Mouse (Mus musculus): Measurements from ENCODE around the gene R3hdml. TPM values are rescaled to one million over a fixed set of nuclear protein-coding genes. Genes with fewer than 3 reads are reported as not detected.

Gene R3hdml
- 0.16 TPM in 1 of 2 replicates, not detected in the other for polyA plus RNA-seq (2014; fragmentation: Nextera tagmentation; extraction: Ambion mirVana)

- Histone ChIP-seq H3K4me1 (replicated peaks; ENCODE audit: control insufficient read depth, insufficient read depth, low read length) (peaks cover 14% of the 10 kb centered on the region), H3K4me2 (ENCODE audit: low read length) (no peak within 1 kb of the TSS), H3K4me3 (ENCODE audit: low read depth, low read length) (no peak within 1 kb of the TSS), H3K36me3 (ENCODE audit: control insufficient read depth, insufficient read depth, low read length) (no peaks in the 10 kb centered on the region), H3K27me3 (replicated peaks; ENCODE audit: control insufficient read depth, insufficient read depth, low read length) (no peaks in the 10 kb centered on the region), H3K9me3 (ENCODE audit: control insufficient read depth, low read length) (no peaks in the 10 kb centered on the region), H3K27ac (ENCODE audit: low read depth) (no peak within 1 kb of the TSS), H3K9ac (ENCODE audit: low read length) (no peak within 1 kb of the TSS)
- ATAC-seq (replicated peaks; ENCODE audit: low FRiP score, low TSS enrichment, low read depth) (no peak), DNase-seq (ENCODE audit: low spot score) (no peak)
- WGBS: 74% methylated on average over 5 of the region's 5 CpGs
Observed at GRCm38 (mm10) chr2:163492018-163492417, at the start of gene R3hdml. Gene R3hdml (plus strand): TSS chr2:163492318.

- Histone ChIP-seq H3K27me3 (replicated peaks; ENCODE audit: control insufficient read depth, insufficient read depth, low read length) (peaks cover 14% of the 10 kb centered on the region), H3K4me1 (replicated peaks; ENCODE audit: control insufficient read depth, insufficient read depth, low read length) (0 out of 2 replicates have a peak, but pooled peaks cover under 1% of the 10 kb centered on the region), H3K9ac (ENCODE audit: low read length) (no peak overlapping the region), H3K27ac (ENCODE audit: low read depth) (no peak overlapping the region), H3K36me3 (ENCODE audit: control insufficient read depth, insufficient read depth, low read length) (no peaks in the 10 kb centered on the region), H3K4me3 (ENCODE audit: low read depth, low read length) (no peak overlapping the region), H3K9me3 (ENCODE audit: control insufficient read depth, low read length) (no peaks in the 10 kb centered on the region), H3K4me2 (ENCODE audit: low read length) (no peak overlapping the region)
- ATAC-seq (replicated peaks; ENCODE audit: low FRiP score, low TSS enrichment, low read depth): no peak
- 66% methylated on average over 6 of the region's 6 CpGs for WGBS
- DNase-seq (ENCODE audit: low spot score): no peak
Observed at GRCm38 (mm10) chr2:163443543-163443942, 48.6 kb upstream of the R3hdml start.

- Histone ChIP-seq H3K27me3 (replicated peaks; ENCODE audit: control insufficient read depth, insufficient read depth, low read length) (peaks cover 9% of the 10 kb centered on the region), H3K9me3 (ENCODE audit: control insufficient read depth, low read length) (no peaks in the 10 kb centered on the region), H3K4me3 (ENCODE audit: low read depth, low read length) (no peak overlapping the region), H3K27ac (ENCODE audit: low read depth) (no peak overlapping the region), H3K4me2 (ENCODE audit: low read length) (no peak overlapping the region), H3K36me3 (ENCODE audit: control insufficient read depth, insufficient read depth, low read length) (no peaks in the 10 kb centered on the region), H3K9ac (ENCODE audit: low read length) (no peak overlapping the region), H3K4me1 (replicated peaks; ENCODE audit: control insufficient read depth, insufficient read depth, low read length) (no peaks in the 10 kb centered on the region)
- ATAC-seq (replicated peaks; ENCODE audit: low FRiP score, low TSS enrichment, low read depth) (no peak), DNase-seq (ENCODE audit: low spot score) (no peak)
- WGBS: 49% methylated on average over 7 of the region's 7 CpGs
Observed at GRCm38 (mm10) chr2:163444017-163444416, 48.1 kb upstream of the R3hdml start.

- Histone ChIP-seq H3K4me2 (ENCODE audit: low read length) (no peak overlapping the region), H3K9me3 (ENCODE audit: control insufficient read depth, low read length) (no peaks in the 10 kb centered on the region), H3K36me3 (ENCODE audit: control insufficient read depth, insufficient read depth, low read length) (no peaks in the 10 kb centered on the region), H3K9ac (ENCODE audit: low read length) (no peak overlapping the region), H3K27ac (ENCODE audit: low read depth) (no peak overlapping the region), H3K4me3 (ENCODE audit: low read depth, low read length) (no peak overlapping the region), H3K27me3 (replicated peaks; ENCODE audit: control insufficient read depth, insufficient read depth, low read length) (no peaks in the 10 kb centered on the region), H3K4me1 (replicated peaks; ENCODE audit: control insufficient read depth, insufficient read depth, low read length) (no peaks in the 10 kb centered on the region)
- no peak for ATAC-seq (replicated peaks; ENCODE audit: low FRiP score, low TSS enrichment, low read depth)
- no peak for DNase-seq (ENCODE audit: low spot score)
- WGBS: 79% methylated on average over 12 of the region's 12 CpGs
Observed at GRCm38 (mm10) chr2:163447375-163447774, 44.7 kb upstream of the R3hdml start.

- DNase-seq (ENCODE audit: low spot score): no peak
- no peak overlapping the region for H3K4me3 ChIP-seq (ENCODE audit: low read depth, low read length)
- H3K4me1 ChIP-seq (replicated peaks; ENCODE audit: control insufficient read depth, insufficient read depth, low read length): no peaks in the 10 kb centered on the region
- no peak overlapping the region for H3K4me2 ChIP-seq (ENCODE audit: low read length)
- H3K27ac ChIP-seq (ENCODE audit: low read depth): no peak overlapping the region
- H3K36me3 ChIP-seq (ENCODE audit: control insufficient read depth, insufficient read depth, low read length): no peaks in the 10 kb centered on the region
- H3K9ac ChIP-seq (ENCODE audit: low read length): no peak overlapping the region
- no peak for ATAC-seq (replicated peaks; ENCODE audit: low FRiP score, low TSS enrichment, low read depth)
- H3K9me3 ChIP-seq (ENCODE audit: control insufficient read depth, low read length): no peaks in the 10 kb centered on the region
- WGBS: 49% methylated on average over 3 of the region's 3 CpGs
- no peaks in the 10 kb centered on the region for H3K27me3 ChIP-seq (replicated peaks; ENCODE audit: control insufficient read depth, insufficient read depth, low read length)
Observed at GRCm38 (mm10) chr2:163449276-163449675, 42.8 kb upstream of the R3hdml start.

- H3K9ac ChIP-seq (ENCODE audit: low read length): no peak overlapping the region
- no peaks in the 10 kb centered on the region for H3K9me3 ChIP-seq (ENCODE audit: control insufficient read depth, low read length)
- DNase-seq (ENCODE audit: low spot score): no peak
- ATAC-seq (replicated peaks; ENCODE audit: low FRiP score, low TSS enrichment, low read depth): no peak
- H3K4me1 ChIP-seq (replicated peaks; ENCODE audit: control insufficient read depth, insufficient read depth, low read length): no peaks in the 10 kb centered on the region
- H3K27me3 ChIP-seq (replicated peaks; ENCODE audit: control insufficient read depth, insufficient read depth, low read length): no peaks in the 10 kb centered on the region
- H3K27ac ChIP-seq (ENCODE audit: low read depth): no peak overlapping the region
- no peak overlapping the region for H3K4me2 ChIP-seq (ENCODE audit: low read length)
- WGBS: 60% methylated on average over 6 of the region's 6 CpGs
- no peaks in the 10 kb centered on the region for H3K36me3 ChIP-seq (ENCODE audit: control insufficient read depth, insufficient read depth, low read length)
- H3K4me3 ChIP-seq (ENCODE audit: low read depth, low read length): no peak overlapping the region
Observed at GRCm38 (mm10) chr2:163450668-163451295, 41.3 kb upstream of the R3hdml start.

GRCm38 (mm10) chr2:163452738-163453137 lies 39.4 kb upstream of the R3hdml start:
- no peaks in the 10 kb centered on the region for H3K36me3 ChIP-seq (ENCODE audit: control insufficient read depth, insufficient read depth, low read length)
- no peak for ATAC-seq (replicated peaks; ENCODE audit: low FRiP score, low TSS enrichment, low read depth)
- no peaks in the 10 kb centered on the region for H3K9me3 ChIP-seq (ENCODE audit: control insufficient read depth, low read length)
- H3K4me1 ChIP-seq (replicated peaks; ENCODE audit: control insufficient read depth, insufficient read depth, low read length): no peaks in the 10 kb centered on the region
- no peak overlapping the region for H3K27ac ChIP-seq (ENCODE audit: low read depth)
- DNase-seq (ENCODE audit: low spot score): no peak
- WGBS: 93% methylated on average over 6 of the region's 6 CpGs
- H3K4me3 ChIP-seq (ENCODE audit: low read depth, low read length): no peak overlapping the region
- H3K4me2 ChIP-seq (ENCODE audit: low read length): no peak overlapping the region
- H3K27me3 ChIP-seq (replicated peaks; ENCODE audit: control insufficient read depth, insufficient read depth, low read length): 0 out of 2 replicates have a peak, but pooled peaks cover 6% of the 10 kb centered on the region
- H3K9ac ChIP-seq (ENCODE audit: low read length): no peak overlapping the region

- Histone ChIP-seq H3K27me3 (replicated peaks; ENCODE audit: control insufficient read depth, insufficient read depth, low read length) (peaks cover 11% of the 10 kb centered on the region), H3K4me3 (ENCODE audit: low read depth, low read length) (no peak overlapping the region), H3K27ac (ENCODE audit: low read depth) (no peak overlapping the region), H3K9ac (ENCODE audit: low read length) (no peak overlapping the region), H3K4me2 (ENCODE audit: low read length) (no peak overlapping the region), H3K4me1 (replicated peaks; ENCODE audit: control insufficient read depth, insufficient read depth, low read length) (no peaks in the 10 kb centered on the region), H3K36me3 (ENCODE audit: control insufficient read depth, insufficient read depth, low read length) (no peaks in the 10 kb centered on the region), H3K9me3 (ENCODE audit: control insufficient read depth, low read length) (no peaks in the 10 kb centered on the region)
- WGBS: 83% methylated on average over 13 of the region's 13 CpGs
- ATAC-seq (replicated peaks; ENCODE audit: low FRiP score, low TSS enrichment, low read depth) (no peak), DNase-seq (ENCODE audit: low spot score) (no peak)
Observed at GRCm38 (mm10) chr2:163453378-163453777, 38.7 kb upstream of the R3hdml start.

Data from intestine, embryonic 14.5 days (tissue).